Mouse (Mus musculus) embryonic fibroblast, embryonic 13.5 days (primary cell): ENCODE measurements around the gene D11Wsu47e.

ENCODE experiments used
- CTCF ChIP-seq: IDR thresholded peaks from 2 replicates; pipeline ENCODE4 v1.5.1; 2011; ENCODE audit warnings: mild to moderate bottlenecking, control low read depth, low read length, moderate library complexity, borderline replicate concordance; ENCODE audit not compliant: insufficient read depth
- POLR2A ChIP-seq: IDR thresholded peaks from 2 replicates; pipeline ENCODE4 v1.6.1; 2011; ENCODE audit warnings: low read depth, mild to moderate bottlenecking, control low read depth, low read length, moderate library complexity

DNA sequence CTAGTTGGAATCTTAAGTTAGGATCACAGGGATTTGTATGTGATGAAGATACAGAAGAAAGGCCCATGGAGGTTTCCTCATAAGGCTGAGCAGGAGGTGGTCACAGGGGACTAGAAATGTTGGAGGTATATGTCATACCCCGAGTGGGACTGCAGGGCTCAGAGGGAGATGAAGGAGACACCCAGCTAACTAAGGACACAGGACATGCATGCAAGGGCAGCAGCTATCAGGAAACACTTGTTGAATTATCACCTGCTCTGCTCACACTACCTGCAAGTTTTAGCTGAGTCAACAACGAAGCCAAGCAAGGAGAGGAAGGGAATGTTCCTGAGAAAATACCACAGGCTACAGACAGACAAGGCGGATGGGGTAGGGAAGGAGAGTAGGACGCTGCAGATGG lies 16.5 kb upstream of the D11Wsu47e start:
- no peak for TF ChIP-seq CTCF
- TF ChIP-seq POLR2A = no peak
